Mouse (Mus musculus): ENCODE results near the gene Nrxn3.

The Nrxn3 gene

DNA sequence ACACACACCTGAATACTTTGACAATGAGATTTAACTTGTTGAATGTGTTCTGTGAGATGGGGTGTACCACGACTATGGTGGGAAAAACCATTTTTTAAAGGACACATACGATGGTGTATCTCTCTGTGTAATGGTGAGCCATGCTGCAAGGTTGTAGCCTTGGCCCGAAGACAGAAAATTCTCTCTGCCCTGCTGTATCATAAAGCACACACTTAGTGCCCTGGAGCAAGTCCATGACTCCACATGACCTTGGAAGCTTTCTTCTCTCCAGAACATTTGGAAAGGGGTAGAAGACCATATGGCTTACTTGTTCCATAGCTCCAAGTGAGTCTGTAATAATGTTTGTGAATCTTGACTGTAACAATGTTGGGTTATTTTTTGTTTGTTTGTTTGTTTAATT, 1609.8 kb downstream of the Nrxn3 start:
- DNase-seq (ENCODE audit: low spot score) = no peak

DNA sequence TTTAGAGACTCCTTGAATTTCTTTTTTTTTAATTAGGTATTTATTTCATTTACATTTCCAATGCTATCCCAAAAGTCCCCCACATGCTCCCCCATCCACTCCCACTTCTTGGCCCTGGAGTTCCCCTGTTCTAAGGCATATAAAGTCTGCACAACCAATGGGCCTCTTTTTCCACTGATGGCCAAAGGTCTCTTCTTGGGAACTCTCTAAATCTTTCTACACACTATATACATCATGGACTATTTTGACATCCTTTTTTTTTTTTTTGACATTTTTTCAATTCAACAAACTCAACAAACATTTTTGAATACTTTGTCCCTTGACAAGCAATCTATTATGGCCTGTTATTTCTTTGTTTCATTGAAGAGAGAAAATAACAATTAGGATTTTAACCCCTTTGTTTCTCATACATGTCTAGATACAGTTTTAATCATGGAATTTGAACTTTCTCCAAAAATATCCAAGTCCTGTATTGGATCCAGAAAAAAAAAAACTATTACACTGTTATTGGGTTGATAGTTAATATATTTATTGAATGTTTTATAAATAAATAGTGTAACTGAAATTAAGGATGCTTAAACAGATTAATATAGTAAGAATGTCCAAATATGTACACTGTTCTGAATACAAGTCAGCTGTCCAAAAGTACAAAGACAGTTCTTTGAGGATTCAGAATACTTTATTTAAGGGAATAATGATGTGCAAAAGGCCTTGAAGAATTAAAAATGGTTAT, 1615.0 kb downstream of the Nrxn3 start:
- no peak for DNase-seq (ENCODE audit: low spot score)

DNA sequence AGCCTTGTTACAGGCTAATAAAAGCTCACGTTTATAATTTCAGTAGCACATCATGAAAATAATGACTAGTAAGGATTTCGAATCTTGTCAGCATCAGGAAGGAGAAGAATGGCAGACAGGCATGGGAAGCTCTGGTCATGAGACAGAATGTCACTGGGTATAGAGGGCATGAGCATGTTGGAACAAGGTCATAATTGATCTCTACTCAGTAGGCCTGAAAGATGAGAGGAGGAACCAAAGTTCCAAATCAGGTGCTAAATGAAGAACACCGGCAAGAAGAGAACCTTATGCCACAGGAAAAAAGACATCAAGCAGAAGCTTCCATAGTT, 1615.5 kb downstream of the Nrxn3 start:
- no peak for DNase-seq (ENCODE audit: low spot score)
